Mouse (Mus musculus) G1E-ER4 (cell line): ENCODE measurements at regions not wholly inside any gene's neighbourhood (a gene's known extent, or its start where the extent isn't known, plus 50 kb on each side); places are given as distances from the start of the nearest gene placed in this dataset.

Experiments
- GATA1 ChIP-seq: IDR thresholded peaks from one replicate; pipeline ENCODE4 v1.8.0; 2012; ENCODE audit warnings: low read length, inconsistent platforms

- TF ChIP-seq GATA1: no peak
Observed at GRCm38 (mm10) chr14:61960243-61960957, 332.0 kb upstream of the Rnaseh2b start.

- TF ChIP-seq GATA1: no peak
Observed at GRCm38 (mm10) chr14:61968467-61968866, 323.9 kb upstream of the Rnaseh2b start.

DNA sequence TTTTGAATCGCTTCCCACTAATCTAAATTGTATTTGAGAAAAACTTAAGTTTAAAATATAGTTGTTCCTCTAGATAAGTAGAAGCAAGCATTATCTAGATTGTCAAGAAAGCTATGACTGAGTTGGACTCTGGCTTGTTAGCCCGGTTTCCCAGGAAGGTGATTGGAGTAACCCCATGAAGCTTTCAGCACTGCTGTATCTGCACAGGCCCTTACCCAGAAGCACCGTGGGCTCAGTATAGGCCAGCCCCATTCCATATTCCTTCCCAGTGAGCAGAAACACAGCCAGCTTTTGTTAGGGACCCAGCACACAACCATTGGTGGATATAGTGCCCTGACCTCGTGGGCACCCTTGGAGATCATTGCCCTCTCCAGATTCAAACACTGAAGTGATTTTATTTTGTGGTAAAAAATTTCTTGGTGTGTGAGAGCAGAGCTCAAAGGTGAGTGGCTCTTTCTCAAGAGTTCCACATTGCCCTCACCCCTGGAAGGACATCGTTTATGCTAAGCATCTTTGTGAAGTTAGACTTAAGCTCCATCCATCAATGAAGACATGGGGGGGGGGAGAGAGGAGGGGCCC is 323.3 kb upstream of the Rnaseh2b start:
- no peak for TF ChIP-seq GATA1

DNA sequence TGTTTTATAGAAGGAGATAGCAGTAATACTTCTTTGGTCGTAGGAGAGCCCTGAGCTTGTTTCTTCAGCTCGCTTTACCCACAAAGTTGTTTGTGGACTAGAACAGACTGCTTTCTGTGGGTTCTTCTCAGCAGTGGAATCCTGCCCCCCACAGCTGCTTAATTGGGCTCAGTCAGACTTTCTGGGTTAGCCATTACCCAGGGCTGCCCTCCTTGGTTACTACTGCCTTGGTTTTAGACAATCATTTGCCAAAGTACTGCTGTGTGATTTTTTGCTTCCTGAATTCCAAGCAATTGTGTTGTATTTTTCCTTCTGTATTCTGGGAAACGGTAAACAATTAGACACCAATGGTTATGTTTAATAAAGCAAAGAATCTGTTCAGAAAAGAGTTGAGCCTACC is 321.8 kb upstream of the Rnaseh2b start:
- TF ChIP-seq GATA1: no peak

GRCm38 (mm10) chr14:61971100-61972088 is 321.0 kb upstream of the Rnaseh2b start:
- TF ChIP-seq GATA1: no peak

GRCm38 (mm10) chr14:61975301-61975732 is 317.1 kb upstream of the Rnaseh2b start:
- no peak for TF ChIP-seq GATA1

DNA sequence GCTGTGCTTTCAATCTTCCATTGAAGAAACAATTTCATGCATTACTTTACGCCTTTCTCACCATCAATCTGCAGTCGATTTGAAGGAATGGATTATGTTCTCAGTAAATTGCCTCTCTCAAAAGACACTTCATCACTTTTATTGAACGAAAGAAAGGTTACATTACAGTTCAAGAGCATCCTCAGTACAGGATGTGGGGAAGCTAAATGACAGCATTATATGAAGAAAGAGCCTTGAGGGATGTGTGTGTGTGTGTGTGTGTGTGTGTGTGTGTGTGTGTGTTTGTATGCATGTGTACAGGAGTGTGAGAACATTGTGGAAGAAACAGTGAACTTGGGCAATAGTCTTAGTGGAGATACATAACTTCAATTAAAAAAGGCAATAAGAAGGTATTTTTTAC is 311.8 kb upstream of the Rnaseh2b start:
- TF ChIP-seq GATA1: no peak

GRCm38 (mm10) chr14:61985575-61985974 is 306.8 kb upstream of the Rnaseh2b start:
- no peak for TF ChIP-seq GATA1

DNA sequence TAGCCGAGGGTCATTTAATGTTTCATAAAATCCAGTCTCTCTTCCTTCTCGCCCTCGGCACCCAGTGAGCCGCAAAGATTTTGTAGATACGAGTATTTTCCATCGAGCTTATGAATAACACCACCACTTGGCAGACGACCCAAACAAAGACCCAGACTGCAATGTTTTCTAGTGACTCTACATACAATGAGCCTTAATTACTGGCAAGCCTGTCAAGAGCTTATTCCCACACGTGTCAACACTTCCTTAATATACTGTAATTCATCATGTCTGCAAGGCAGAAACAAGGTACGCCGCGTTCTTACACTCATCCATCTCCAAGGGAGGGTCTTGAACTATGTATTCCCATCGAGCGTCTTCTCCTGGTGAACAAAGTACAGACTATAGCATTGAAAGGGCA is 306.2 kb upstream of the Rnaseh2b start:
- no peak for TF ChIP-seq GATA1

DNA sequence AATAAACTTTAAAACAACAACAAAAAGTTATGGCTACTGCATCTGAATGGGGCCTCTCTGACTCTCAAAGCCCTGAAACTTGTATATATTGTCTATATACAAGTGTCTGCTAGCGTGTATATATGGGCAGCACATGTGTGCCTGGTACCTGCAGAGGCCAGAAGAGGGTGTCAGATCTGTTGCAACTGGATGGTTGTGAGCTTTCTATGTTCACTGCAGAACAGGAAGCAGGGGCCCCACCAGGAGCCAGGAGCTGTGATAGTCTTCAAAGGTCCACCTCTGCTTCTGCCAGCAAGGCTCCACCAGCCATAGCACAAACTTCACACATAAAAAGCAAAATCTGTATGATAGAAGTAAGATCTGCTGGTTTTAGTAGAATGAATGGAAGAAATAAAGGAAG is 297.1 kb upstream of the Rnaseh2b start:
- TF ChIP-seq GATA1: no peak

DNA sequence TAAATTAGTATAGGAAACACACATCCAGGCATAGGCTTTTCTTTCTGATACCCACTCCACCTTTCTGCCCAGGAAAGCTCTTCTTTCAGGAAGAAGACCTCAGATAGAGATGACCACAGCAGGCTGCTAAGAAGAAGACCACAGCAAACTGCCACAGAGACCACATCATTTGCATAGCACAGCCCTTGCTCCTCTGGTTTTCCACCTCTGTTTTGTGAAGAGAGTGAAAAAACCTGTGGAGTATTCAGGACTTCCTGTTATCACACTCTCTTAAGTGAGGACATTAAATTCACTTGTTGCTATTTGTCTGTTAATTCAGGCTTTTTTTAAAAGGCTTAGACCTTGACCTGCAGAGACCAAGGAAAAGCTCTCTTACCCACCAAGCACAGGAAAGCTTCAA is 294.7 kb upstream of the Rnaseh2b start:
- TF ChIP-seq GATA1: no peak

DNA sequence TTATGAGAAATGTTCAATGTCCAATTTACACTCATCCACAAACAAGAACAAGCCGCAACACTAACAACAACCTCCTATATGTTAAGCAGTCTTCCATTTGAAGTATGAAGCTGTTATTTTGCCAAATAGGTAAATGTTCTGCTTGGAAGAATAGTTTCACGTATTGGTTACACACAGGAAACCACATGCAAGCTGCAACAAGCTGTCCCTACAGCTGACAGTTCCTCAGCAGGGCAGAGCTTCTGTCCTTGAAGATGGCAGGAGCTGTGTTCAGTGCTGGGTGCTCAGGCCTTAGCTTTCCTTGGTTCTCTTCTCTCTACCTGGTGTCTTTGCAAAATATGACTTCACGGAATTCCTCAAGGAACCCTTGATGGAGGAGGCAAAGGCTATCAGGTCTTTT is 294.1 kb upstream of the Rnaseh2b start:
- TF ChIP-seq GATA1: no peak

DNA sequence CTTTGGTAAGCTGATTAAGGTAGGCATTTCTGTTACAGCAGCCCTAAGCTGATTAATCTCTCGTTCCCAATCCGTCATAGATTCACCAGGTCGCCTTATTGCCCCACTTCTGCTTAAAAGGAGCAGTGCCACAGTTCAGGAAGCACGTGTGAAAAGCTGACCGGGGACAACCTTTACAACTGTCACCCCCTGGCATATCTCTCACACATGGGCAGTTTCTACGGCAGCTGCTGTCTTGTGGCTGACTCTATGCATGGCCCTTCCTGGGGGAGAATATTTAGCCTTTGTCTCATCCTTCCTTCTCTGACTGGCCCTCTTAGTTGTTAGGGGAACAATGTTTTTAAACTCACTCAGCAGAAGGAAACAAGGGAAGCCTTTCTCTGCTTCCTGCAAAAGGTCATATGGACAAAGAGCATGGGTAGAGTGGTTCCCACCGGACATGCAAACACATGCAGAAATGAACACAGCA is 290.9 kb upstream of the Rnaseh2b start:
- TF ChIP-seq GATA1: no peak

- TF ChIP-seq GATA1: no peak
Observed at GRCm38 (mm10) chr14:62002131-62002530, 290.3 kb upstream of the Rnaseh2b start.

- TF ChIP-seq GATA1: no peak
Observed at GRCm38 (mm10) chr14:62003013-62003781, 289.2 kb upstream of the Rnaseh2b start.

DNA sequence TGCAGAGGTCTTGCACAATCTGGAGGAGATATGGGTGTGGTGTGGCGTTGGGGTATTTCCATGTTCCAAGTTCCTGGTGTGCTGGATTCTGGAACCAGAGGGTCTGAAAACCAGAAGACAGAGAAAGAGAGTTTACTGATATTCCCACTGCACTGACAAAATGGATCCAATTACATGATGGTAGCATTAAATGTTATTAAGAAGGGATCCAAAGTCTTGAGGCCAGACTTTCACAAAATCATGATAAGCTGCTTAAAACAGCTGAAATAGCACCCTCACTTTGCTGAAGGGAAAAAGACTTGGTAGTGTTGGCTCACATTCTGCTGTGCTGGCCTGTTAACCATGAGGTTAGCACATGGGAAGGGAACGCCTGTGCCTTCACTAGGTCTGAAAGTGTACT is 288.6 kb upstream of the Rnaseh2b start:
- no peak for TF ChIP-seq GATA1
